19 mouse cellular contexts compared by ENCODE assay signal in the genomic region with DNA sequence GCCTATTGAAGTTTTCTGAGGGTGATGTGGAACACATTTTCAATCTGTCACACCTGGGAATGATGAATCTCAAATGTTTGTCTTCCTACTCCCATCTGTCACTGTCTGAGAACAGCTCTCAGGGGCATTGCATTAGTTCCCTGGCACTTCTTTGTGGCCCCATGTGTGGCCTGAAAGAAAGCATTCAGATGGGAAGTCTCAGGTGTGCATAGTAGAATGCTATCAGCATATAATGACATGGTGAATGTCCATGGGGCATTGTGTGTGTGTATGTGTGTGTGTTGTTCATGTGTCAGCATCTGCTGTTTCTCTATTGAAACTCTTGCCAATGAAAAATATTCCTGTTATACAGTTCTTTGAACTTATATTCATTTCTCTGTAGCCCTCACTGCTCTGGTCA.
DNase-seq lines count a peak whose midpoint lies in the region; ATAC-seq and TF ChIP-seq lines count a peak whose summit lies in the region.
"Had no signal": no experiment of that assay in that cellular context is flagged by ENCODE, and none has a peak within 500 bp of the region (broad histone marks: within the 10 kb centered on the region; RNA-seq: fewer than 3 reads in every experiment).

No protein-coding gene starts in this region.

- H3K4me1 ChIP-seq in embryonic facial prominence, embryonic 14.5 days (ENCODE audit: control insufficient read depth, insufficient read depth, low read length) = no peaks in the 10 kb centered on the region
- no peaks in the 10 kb centered on the region for H3K4me1 ChIP-seq in embryonic facial prominence, embryonic 10.5 days
- H3K4me1 ChIP-seq in midbrain, postnatal 0 days (ENCODE audit: insufficient read depth, low read length) = no peaks in the 10 kb centered on the region
- no peaks in the 10 kb centered on the region for H3K4me1 ChIP-seq in midbrain, embryonic 16.5 days (ENCODE audit: control insufficient read depth, insufficient read depth, low read length)
- H3K4me1 ChIP-seq in hindbrain, embryonic 13.5 days (replicated peaks) = no peaks in the 10 kb centered on the region
- no peaks in the 10 kb centered on the region for H3K4me1 ChIP-seq in hindbrain, postnatal 0 days (ENCODE audit: insufficient read depth, low read length)
- H3K4me1 ChIP-seq: embryonic facial prominence, embryonic 15.5 days; forebrain, embryonic 10.5 days had no signal

- no peak overlapping the region for H3K4me2 ChIP-seq in embryonic facial prominence, embryonic 14.5 days (ENCODE audit: low read depth, low read length)
- no peak overlapping the region for H3K4me2 ChIP-seq in midbrain, postnatal 0 days (ENCODE audit: low read depth, low read length, poor library complexity, severe bottlenecking)
- no peak overlapping the region for H3K4me2 ChIP-seq in midbrain, embryonic 16.5 days (ENCODE audit: low read length)
- no peak overlapping the region for H3K4me2 ChIP-seq in hindbrain, embryonic 13.5 days
- no peak overlapping the region for H3K4me2 ChIP-seq in hindbrain, postnatal 0 days (ENCODE audit: low read depth, low read length)
- H3K4me2 ChIP-seq: embryonic facial prominence, embryonic 15.5 days had no signal

- no peak overlapping the region for H3K9ac ChIP-seq in embryonic facial prominence, embryonic 14.5 days (ENCODE audit: low read depth, low read length)
- H3K9ac ChIP-seq in midbrain, postnatal 0 days (replicated peaks; ENCODE audit: low read length, poor library complexity, severe bottlenecking) = no peak overlapping the region
- no peak overlapping the region for H3K9ac ChIP-seq in midbrain, embryonic 16.5 days (ENCODE audit: low read depth, low read length)
- no peak overlapping the region for H3K9ac ChIP-seq in hindbrain, embryonic 13.5 days
- no peak overlapping the region for H3K9ac ChIP-seq in hindbrain, postnatal 0 days (replicated peaks; ENCODE audit: low read length)
- H3K9ac ChIP-seq: embryonic facial prominence, embryonic 15.5 days had no signal

- no peaks in the 10 kb centered on the region for H3K36me3 ChIP-seq in embryonic facial prominence, embryonic 14.5 days (ENCODE audit: control insufficient read depth, insufficient read depth, low read length)
- no peaks in the 10 kb centered on the region for H3K36me3 ChIP-seq in embryonic facial prominence, embryonic 10.5 days (replicated peaks)
- no peaks in the 10 kb centered on the region for H3K36me3 ChIP-seq in midbrain, postnatal 0 days (ENCODE audit: insufficient read depth, low read length)
- H3K36me3 ChIP-seq in midbrain, embryonic 16.5 days (ENCODE audit: control insufficient read depth, insufficient read depth, low read length) = no peaks in the 10 kb centered on the region
- no peaks in the 10 kb centered on the region for H3K36me3 ChIP-seq in hindbrain, embryonic 13.5 days
- no peaks in the 10 kb centered on the region for H3K36me3 ChIP-seq in hindbrain, postnatal 0 days (ENCODE audit: insufficient read depth, low read length)
- H3K36me3 ChIP-seq: embryonic facial prominence, embryonic 15.5 days; forebrain, embryonic 10.5 days had no signal

- no peak for TF ChIP-seq CTCF in midbrain, postnatal 0 days (IDR thresholded peaks at IDR 0.05)
- TF ChIP-seq CTCF in hindbrain, postnatal 0 days (IDR thresholded peaks at IDR 0.05; ENCODE audit: low read depth) = no peak

- H3K4me3 ChIP-seq in embryonic facial prominence, embryonic 14.5 days (ENCODE audit: low read depth, low read length) = no peak overlapping the region
- H3K4me3 ChIP-seq in embryonic facial prominence, embryonic 10.5 days = no peak overlapping the region
- H3K4me3 ChIP-seq in midbrain, postnatal 0 days (ENCODE audit: low read depth, low read length) = no peak overlapping the region
- H3K4me3 ChIP-seq in midbrain, embryonic 16.5 days (ENCODE audit: low read depth, low read length) = no peak overlapping the region
- no peak overlapping the region for H3K4me3 ChIP-seq in hindbrain, embryonic 13.5 days
- H3K4me3 ChIP-seq in hindbrain, postnatal 0 days (ENCODE audit: low read length) = no peak overlapping the region
- H3K4me3 ChIP-seq: embryonic facial prominence, embryonic 15.5 days; erythroblast, embryonic 14.5 days; forebrain, embryonic 10.5 days had no signal

- H3K27me3 ChIP-seq in embryonic facial prominence, embryonic 14.5 days (replicated peaks; ENCODE audit: control insufficient read depth, insufficient read depth, low read length) = no peaks in the 10 kb centered on the region
- H3K27me3 ChIP-seq in embryonic facial prominence, embryonic 10.5 days (replicated peaks; ENCODE audit: low read depth, poor library complexity, severe bottlenecking) = no peaks in the 10 kb centered on the region
- no peaks in the 10 kb centered on the region for H3K27me3 ChIP-seq in midbrain, postnatal 0 days (ENCODE audit: insufficient read depth, low read length)
- no peaks in the 10 kb centered on the region for H3K27me3 ChIP-seq in midbrain, embryonic 16.5 days (ENCODE audit: control insufficient read depth, insufficient read depth, low read depth, low read length)
- H3K27me3 ChIP-seq in hindbrain, embryonic 13.5 days = no peaks in the 10 kb centered on the region
- H3K27me3 ChIP-seq in hindbrain, postnatal 0 days (ENCODE audit: insufficient read depth, low read length) = no peaks in the 10 kb centered on the region
- H3K27me3 ChIP-seq: CH12.LX; embryonic facial prominence, embryonic 15.5 days; Patski had no signal

- no peak overlapping the region for H3K27ac ChIP-seq in embryonic facial prominence, embryonic 14.5 days (replicated peaks; ENCODE audit: low read depth, low read length)
- no peak overlapping the region for H3K27ac ChIP-seq in embryonic facial prominence, embryonic 10.5 days (replicated peaks)
- H3K27ac ChIP-seq in midbrain, postnatal 0 days (ENCODE audit: low read depth, low read length) = no peak overlapping the region
- H3K27ac ChIP-seq in midbrain, embryonic 16.5 days (ENCODE audit: low read length) = no peak overlapping the region
- peak overlapping the region; percentile 62; the same call in 1 of the 2 replicates for H3K27ac ChIP-seq in hindbrain, embryonic 13.5 days
- H3K27ac ChIP-seq in hindbrain, postnatal 0 days = no peak overlapping the region
- H3K27ac ChIP-seq: embryonic facial prominence, embryonic 15.5 days; forebrain, embryonic 10.5 days had no signal

- peak; percentile 67; the same call in 1 of the 2 replicates for ATAC-seq in embryonic facial prominence, embryonic 14.5 days (ENCODE audit: low read depth)
- no peak for ATAC-seq in midbrain, postnatal 0 days (ENCODE audit: low FRiP score)
- ATAC-seq in midbrain, embryonic 16.5 days = no peak
- peak; percentile 74; the same call in 1 of the 2 replicates for ATAC-seq in hindbrain, embryonic 13.5 days (ENCODE audit: low FRiP score)
- peak; percentile 47; the same call in 1 of the 2 replicates for ATAC-seq in hindbrain, postnatal 0 days
- ATAC-seq: activated CD4-positive, CD25-positive, alpha-beta regulatory T cell, adult 4 months; Patski had no signal

- no peaks in the 10 kb centered on the region for H3K9me3 ChIP-seq in embryonic facial prominence, embryonic 14.5 days (ENCODE audit: control insufficient read depth, low read length)
- no peaks in the 10 kb centered on the region for H3K9me3 ChIP-seq in embryonic facial prominence, embryonic 10.5 days
- no peaks in the 10 kb centered on the region for H3K9me3 ChIP-seq in midbrain, postnatal 0 days (ENCODE audit: low read length)
- H3K9me3 ChIP-seq in midbrain, embryonic 16.5 days (replicated peaks; ENCODE audit: control insufficient read depth, low read length, poor library complexity, severe bottlenecking) = no peaks in the 10 kb centered on the region
- no peaks in the 10 kb centered on the region for H3K9me3 ChIP-seq in hindbrain, embryonic 13.5 days
- no peaks in the 10 kb centered on the region for H3K9me3 ChIP-seq in hindbrain, postnatal 0 days (ENCODE audit: low read length)
- H3K9me3 ChIP-seq: embryonic facial prominence, embryonic 15.5 days; forebrain, embryonic 10.5 days had no signal

- intact Hi-C loops in heart, postnatal 36 days (cut with DNase I) = no loop called here

- DNase-seq in embryonic facial prominence, embryonic 14.5 days (ENCODE audit: low spot score) = no peak
- DNase-seq in embryonic facial prominence, embryonic 10.5 days (ENCODE audit: low spot score) = no peak
- peak; percentile 29 for DNase-seq in midbrain, postnatal 0 days (ENCODE audit: low spot score)
- DNase-seq in hindbrain, postnatal 0 days (ENCODE audit: low spot score) = peak; percentile 14
- no peak for DNase-seq in heart, postnatal 36 days
- DNase-seq in retina, postnatal 1 day = no peak
- DNase-seq: adrenal gland, postnatal 14 days; cerebellum, adult 2 months; gastrocnemius, postnatal 36 days; heart, adult 11 months; kidney, adult 18-20 months had no signal

Comparison
In these comparisons a context has a peak if more than half of its experiments do, and no peak if none do; other contexts are left out.
1. ATAC-seq: peak in embryonic facial prominence, embryonic 14.5 days (single experiment), hindbrain, embryonic 13.5 days (single experiment) and hindbrain, postnatal 0 days (single experiment); none in midbrain, postnatal 0 days (single experiment) and midbrain, embryonic 16.5 days (single experiment).
2. DNase-seq: peak in midbrain, postnatal 0 days (single experiment) and hindbrain, postnatal 0 days (single experiment); none in embryonic facial prominence, embryonic 14.5 days (single experiment), embryonic facial prominence, embryonic 10.5 days (single experiment), heart, postnatal 36 days (0 of 2) and retina, postnatal 1 day (single experiment).